Mouse (Mus musculus): ENCODE measurements around the gene Gm49425. TPM values are rescaled to one million over a fixed set of nuclear protein-coding genes. Genes with fewer than 3 reads are reported as not detected.
A peak's percentile ranks its signal among the peaks of the same experiment; 100 is the strongest.
"Not testable (repeated sequence)": the region's sequence is repeated elsewhere in the genome, so short reads cannot be mapped to it uniquely, and the experiment has no call there.

Gm49425 gene
- not detected in 2 replicates for polyA plus RNA-seq (2016; fragmentation: Nextera tagmentation; extraction: Ambion mirVana)

DNA sequence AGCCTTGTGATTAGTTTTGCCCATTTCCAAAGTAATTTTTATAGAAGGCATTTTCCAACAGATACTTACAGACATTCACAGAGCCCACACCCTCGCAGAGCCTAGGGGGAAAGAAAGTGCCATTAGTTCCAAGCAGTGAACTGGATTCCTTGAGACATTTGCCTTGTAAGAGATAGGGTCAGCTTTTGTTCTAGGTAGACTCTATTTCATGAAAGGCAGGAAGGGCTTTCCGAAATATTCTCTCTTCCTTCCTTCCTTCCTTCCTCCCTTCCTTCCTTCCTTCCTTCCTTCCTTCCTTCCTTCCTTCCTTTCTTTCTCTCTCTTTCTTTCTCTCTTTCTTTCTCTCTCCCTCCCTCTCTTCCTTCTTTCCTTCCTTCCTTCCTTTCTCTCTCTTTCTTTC lies at the start of gene Gm49425:
Gene Gm49425 (minus strand): TSS at position 101 of the 400 bp plus-strand sequence.
- H3K36me3 ChIP-seq; H3K9me3 ChIP-seq (replicated peaks); H3K4me1 ChIP-seq; H3K4me3 ChIP-seq; H3K27ac ChIP-seq; DNase-seq (ENCODE audit: low spot score); H3K27me3 ChIP-seq (ENCODE audit: low read depth, poor library complexity, severe bottlenecking): not testable (repeated sequence)
- WGBS, result 74% methylated on average over 2 of the region's 2 CpGs

DNA sequence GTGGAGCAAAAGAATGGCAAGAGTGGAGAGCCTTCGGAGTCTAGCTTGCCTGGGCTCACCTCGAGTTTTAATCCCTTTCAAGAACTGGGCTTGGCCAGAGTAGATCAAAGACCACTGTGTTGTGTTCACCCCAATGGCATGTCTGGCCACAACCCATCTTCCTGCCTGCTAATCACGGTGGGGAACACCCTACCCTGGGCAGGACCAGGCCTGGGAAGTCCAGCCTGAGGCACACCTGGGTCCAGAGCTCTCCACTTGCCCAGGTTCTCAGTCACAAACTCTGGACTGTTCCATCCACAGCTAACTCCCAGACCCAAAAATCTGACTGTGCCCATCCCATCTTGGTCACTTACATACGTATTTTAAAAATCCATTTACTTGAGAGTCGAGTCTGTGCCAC lies 45.8 kb upstream of the Gm49425 start, which contains the start of gene Krt90:
Gene Krt90 (minus strand): TSS at position 101 of the 400 bp plus-strand sequence.
- Histone ChIP-seq H3K36me3 (no peaks in the 10 kb centered on the region), H3K27ac (no peak within 1 kb of the TSS), H3K9me3 (replicated peaks) (no peaks in the 10 kb centered on the region), H3K4me1 (peaks cover 24% of the 10 kb centered on the region), H3K4me3 (no peak within 1 kb of the TSS), H3K27me3 (ENCODE audit: low read depth, poor library complexity, severe bottlenecking) (no peaks in the 10 kb centered on the region)
- DNase-seq (ENCODE audit: low spot score), result no peak
- 72% methylated on average over 5 of the region's 5 CpGs for whole genome bisulfite sequencing

DNA sequence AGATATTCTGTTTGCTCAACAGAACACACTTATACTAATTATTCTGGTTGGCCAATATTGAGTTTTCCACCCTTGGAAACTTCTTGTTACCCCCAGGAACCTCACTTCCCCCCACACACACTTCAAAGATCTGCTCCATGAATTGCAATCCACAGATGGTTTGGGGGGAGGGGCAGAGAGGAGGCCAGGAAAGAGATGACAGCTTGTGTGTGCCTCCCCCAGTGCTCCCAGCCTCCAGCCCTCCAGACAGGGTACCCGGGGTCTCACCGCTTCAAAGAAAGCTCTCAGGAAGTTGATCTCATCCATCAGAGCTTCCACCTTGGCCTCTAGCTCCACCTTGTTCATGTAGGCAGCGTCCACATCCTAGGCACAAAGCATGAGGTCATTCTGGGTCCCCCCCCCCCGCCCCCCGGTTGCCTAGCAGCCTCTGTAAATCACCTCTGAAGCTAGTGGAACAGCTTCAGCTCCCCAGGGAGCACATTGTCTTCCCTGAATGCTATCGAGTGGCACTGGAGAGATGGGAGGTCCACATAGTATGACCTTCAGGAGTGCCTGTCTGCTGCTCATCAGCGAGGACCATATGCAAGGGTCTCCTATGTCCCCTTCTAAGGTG lies 41.1 kb upstream of the Gm49425 start:
- Histone ChIP-seq H3K36me3 (no peaks in the 10 kb centered on the region), H3K4me3 (no peak overlapping the region), H3K9me3 (replicated peaks) (no peaks in the 10 kb centered on the region), H3K4me1 (peaks cover 16% of the 10 kb centered on the region), H3K27ac (0 out of 2 replicates have a peak overlapping the region, but pooled peaks have one; percentile 8), H3K27me3 (ENCODE audit: low read depth, poor library complexity, severe bottlenecking) (peaks cover 11% of the 10 kb centered on the region)
- no peak for DNase-seq (ENCODE audit: low spot score)
- 4% methylated on average over 7 of the region's 7 CpGs for WGBS

DNA sequence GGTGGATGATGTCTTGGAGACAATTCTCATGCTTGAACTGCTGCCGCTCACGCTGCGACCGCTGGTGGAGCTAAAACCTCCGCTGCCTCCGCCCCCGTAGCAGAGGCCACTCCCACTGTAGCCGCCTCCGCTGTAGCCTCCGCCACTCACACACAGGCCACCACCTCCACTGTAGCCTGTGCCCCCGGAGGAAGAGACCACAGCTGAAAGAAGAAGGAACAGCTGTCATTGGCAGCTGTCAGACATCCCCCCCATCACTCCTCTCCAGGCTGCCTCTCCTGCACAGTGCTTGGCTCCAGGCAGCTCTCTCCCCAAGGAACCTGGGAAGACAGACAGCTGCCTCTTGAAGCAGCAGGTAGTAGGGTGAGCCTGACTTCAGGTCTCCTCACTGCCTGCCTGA lies 36.1 kb upstream of the Gm49425 start:
- Histone ChIP-seq H3K27ac (no peak overlapping the region), H3K9me3 (replicated peaks) (no peaks in the 10 kb centered on the region), H3K36me3 (no peaks in the 10 kb centered on the region), H3K4me1 (peaks cover 16% of the 10 kb centered on the region), H3K27me3 (ENCODE audit: low read depth, poor library complexity, severe bottlenecking) (peaks cover 39% of the 10 kb centered on the region), H3K4me3 (0 out of 2 replicates have a peak overlapping the region, but pooled peaks have one; percentile 18)
- DNase-seq (ENCODE audit: low spot score), result peak; percentile 57
- 1% methylated on average over 11 of the region's 11 CpGs for WGBS

DNA sequence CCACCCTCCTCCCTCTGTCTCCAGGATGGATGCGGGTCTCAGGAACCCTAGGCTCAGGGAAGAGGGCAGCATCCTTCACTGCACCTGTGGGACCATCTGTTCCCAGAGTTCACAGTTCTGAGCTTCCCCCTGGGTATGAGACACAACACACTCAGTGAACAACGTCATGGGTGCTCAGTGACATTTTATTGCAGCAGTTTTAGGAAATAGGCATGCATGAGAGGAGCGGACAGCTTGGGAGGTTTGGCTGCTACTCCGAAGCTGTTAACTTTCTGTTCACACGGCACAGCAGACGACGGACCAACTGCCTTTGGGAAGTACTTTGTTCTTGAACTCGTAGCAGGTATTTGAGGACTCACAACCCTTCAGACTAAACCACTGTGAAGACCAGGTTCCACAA lies 35.1 kb upstream of the Gm49425 start:
- Histone ChIP-seq H3K9me3 (replicated peaks) (no peaks in the 10 kb centered on the region), H3K4me3 (no peak overlapping the region), H3K27ac (no peak overlapping the region), H3K4me1 (peaks cover 10% of the 10 kb centered on the region), H3K36me3 (no peaks in the 10 kb centered on the region), H3K27me3 (ENCODE audit: low read depth, poor library complexity, severe bottlenecking) (peaks cover 39% of the 10 kb centered on the region)
- 81% methylated on average over 8 of the region's 8 CpGs for WGBS
- DNase-seq (ENCODE audit: low spot score), result no peak

DNA sequence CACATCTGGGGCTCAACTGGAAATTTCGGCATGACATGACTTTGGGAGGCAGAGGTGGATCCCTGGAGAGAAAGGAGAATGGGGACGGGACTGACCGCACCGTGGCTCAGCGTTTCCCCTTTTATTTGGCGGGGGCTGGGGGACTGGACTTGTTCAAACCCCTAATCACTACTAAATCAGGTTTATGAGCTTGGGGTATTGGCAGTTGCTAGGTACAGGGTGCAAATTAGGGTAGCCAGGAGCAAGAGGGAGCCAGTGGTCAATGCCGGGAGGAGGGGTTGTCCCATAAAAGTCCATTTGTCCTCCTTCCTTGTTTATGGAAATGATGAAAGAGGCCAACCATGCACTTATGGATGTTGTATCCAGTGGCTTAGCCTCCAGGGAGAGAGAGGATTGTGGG lies 33.5 kb upstream of the Gm49425 start, which contains the start of gene Krt82:
Gene Krt82 (minus strand): TSS at position 101 of the 400 bp plus-strand sequence.
- no peak within 1 kb of the TSS for H3K27ac ChIP-seq
- peaks cover 10% of the 10 kb centered on the region for H3K4me1 ChIP-seq
- no peak for DNase-seq (ENCODE audit: low spot score)
- no peaks in the 10 kb centered on the region for H3K36me3 ChIP-seq
- peaks cover 39% of the 10 kb centered on the region for H3K27me3 ChIP-seq (ENCODE audit: low read depth, poor library complexity, severe bottlenecking)
- 69% methylated on average over 7 of the region's 7 CpGs for WGBS
- H3K4me3 ChIP-seq, result no peak within 1 kb of the TSS
- H3K9me3 ChIP-seq (replicated peaks), result no peaks in the 10 kb centered on the region

DNA sequence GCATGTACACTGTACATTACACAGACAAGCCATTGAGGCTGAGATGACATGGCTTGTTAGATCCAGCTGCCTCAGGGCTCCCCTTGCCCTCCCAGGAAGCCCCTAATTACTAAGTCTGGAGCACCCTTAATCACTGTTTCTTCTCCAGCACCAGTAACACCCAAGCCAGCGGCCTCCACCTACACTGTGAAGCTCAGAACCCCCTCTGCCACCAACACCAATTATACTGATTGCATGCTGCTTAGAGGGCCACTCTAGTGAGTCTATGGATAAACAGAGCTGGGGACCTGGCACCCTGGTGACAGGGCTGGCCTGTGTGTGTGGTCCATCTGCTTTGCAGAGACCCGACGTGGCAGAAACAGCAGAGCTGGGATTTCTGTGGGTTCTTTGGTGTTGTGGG lies 27.4 kb upstream of the Gm49425 start:
- H3K36me3 ChIP-seq, result no peaks in the 10 kb centered on the region
- H3K4me1 ChIP-seq, result peaks cover 13% of the 10 kb centered on the region
- H3K4me3 ChIP-seq, result no peak overlapping the region
- no peaks in the 10 kb centered on the region for H3K27me3 ChIP-seq (ENCODE audit: low read depth, poor library complexity, severe bottlenecking)
- WGBS, result 44% methylated on average over 3 of the region's 3 CpGs
- H3K9me3 ChIP-seq (replicated peaks), result no peaks in the 10 kb centered on the region
- H3K27ac ChIP-seq, result 0 out of 2 replicates have a peak overlapping the region, but pooled peaks have one; percentile 40
- DNase-seq (ENCODE audit: low spot score), result no peak

DNA sequence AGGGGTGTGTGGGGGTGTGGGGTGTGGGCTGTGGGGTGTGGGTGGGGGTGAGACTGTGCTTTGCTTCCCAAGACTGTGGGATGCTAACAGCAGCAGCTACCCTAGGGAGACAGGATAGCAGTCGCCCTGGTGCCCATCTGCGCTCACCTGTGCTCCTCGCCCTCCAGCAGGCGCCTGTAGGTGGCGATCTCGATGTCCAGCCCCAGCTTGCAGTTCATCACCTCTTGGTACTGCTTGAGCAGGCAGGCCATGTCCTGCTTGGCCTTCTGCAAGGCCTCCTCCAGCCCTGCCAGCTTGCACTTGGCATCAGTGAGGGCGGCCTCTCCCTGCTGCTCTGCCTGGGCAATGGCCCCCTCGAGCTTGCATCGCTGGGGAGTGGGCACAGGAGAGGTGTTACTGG lies 25.5 kb upstream of the Gm49425 start:
- Histone ChIP-seq H3K4me1 (peaks cover 20% of the 10 kb centered on the region), H3K36me3 (no peaks in the 10 kb centered on the region), H3K4me3 (no peak overlapping the region), H3K27ac (no peak overlapping the region), H3K9me3 (replicated peaks) (no peaks in the 10 kb centered on the region), H3K27me3 (ENCODE audit: low read depth, poor library complexity, severe bottlenecking) (no peaks in the 10 kb centered on the region)
- 68% methylated on average over 9 of the region's 9 CpGs for WGBS
- no peak for DNase-seq (ENCODE audit: low spot score)

DNA sequence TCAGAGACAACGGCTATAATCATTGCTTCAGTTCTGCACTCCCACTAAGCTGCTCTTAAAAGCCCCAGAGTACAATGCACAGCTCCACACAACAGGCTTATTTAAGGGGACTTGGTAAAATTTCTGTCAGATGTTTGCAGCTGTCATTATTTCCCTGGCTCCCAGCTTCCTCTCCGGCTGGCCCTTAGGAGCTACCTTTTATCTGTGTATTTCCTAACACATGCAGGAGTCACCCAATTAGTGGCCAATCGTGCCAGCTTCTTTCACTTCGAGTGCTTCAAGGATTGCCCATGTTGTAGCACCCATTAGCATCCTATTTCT lies 21.5 kb upstream of the Gm49425 start:
- no peak overlapping the region for H3K27ac ChIP-seq

DNA sequence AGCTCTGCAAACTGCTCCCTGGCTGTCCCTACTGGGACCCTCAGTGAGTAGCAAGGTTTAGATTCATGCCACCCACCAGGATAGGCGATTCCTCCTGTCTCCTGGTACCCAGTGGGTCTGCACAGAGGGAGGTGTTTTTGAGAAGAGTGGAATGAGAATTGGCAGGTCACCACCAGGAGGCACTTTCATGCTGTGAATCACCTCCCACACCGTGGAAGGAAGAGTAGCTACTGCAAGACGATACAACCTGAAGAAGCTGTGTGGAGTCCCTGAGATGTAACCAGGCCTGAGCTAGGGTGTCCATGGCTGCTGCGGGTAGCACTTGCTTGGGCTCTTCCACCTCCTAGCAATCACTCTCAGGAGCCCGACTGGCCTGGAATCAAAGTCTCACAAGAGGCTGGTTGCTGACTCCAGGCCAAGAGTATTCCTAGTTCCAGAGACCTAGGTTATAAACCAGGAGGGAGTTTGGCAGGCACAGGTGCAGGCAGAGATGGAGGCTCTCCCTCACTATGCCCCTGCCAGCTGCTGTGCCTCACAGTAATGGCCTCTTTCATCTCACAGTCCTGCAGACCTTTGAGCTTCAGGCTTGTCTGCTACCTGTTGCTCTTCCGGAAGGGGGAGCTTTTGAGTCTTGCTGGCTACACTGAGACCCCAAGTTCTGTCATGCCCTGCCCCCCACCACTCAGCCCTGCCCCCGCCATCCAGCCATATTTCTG lies 21.0 kb upstream of the Gm49425 start:
- no peak for DNase-seq (ENCODE audit: low spot score)
- WGBS, result 38% methylated on average over 7 of the region's 7 CpGs

More for the DNA sequence above, 21.5 kb upstream of the Gm49425 start:
- DNase-seq (ENCODE audit: low spot score), result no peak
- Histone ChIP-seq H3K36me3 (no peaks in the 10 kb centered on the region), H3K4me1 (peaks cover 23% of the 10 kb centered on the region), H3K4me3 (no peak overlapping the region), H3K9me3 (replicated peaks) (no peaks in the 10 kb centered on the region), H3K27me3 (ENCODE audit: low read depth, poor library complexity, severe bottlenecking) (no peaks in the 10 kb centered on the region)
- WGBS, result 64% methylated on average over 4 of the region's 4 CpGs

DNA sequence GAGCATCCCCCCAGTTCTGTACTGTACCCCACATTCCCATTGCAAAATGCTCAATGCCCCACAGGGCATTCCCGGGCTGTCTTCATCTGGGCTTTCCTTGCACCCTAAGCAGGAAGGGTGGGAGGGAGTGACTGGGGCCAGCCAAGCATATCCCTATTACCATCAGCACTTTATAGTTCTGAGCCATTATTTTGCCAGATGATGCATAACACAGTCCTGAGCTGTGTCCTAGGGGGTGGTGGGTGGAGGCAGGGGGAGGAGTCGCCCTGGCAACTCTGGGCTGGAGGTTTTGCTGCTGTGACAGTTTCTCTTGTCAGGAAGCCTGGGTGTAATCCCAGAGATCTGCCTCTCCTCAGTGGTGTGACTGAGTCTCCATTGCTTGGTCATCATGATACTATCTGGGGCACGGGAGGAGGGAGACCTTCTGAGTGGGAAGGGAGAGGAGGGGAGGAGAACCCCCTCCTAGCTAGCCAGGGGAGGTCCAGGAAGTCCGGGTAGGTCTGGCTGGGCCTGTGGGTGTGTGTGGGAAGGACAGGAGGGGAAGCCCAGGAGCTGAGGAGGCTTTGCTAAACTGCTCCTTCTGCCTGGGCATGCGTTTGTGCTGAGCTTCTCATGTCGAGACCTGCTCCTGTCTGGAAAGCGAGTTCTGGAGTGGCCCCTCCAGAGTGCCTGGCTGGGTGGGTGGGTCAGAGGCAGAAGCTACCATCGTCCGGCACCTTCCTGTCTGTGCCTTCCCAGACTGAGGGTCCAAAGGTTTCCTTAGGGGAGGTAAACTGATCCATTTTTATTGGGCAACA lies 19.2 kb upstream of the Gm49425 start:
- Histone ChIP-seq H3K36me3 (no peaks in the 10 kb centered on the region), H3K4me1 (peaks cover 13% of the 10 kb centered on the region), H3K9me3 (replicated peaks) (no peaks in the 10 kb centered on the region), H3K27ac (no peak overlapping the region), H3K4me3 (no peak overlapping the region), H3K27me3 (ENCODE audit: low read depth, poor library complexity, severe bottlenecking) (no peaks in the 10 kb centered on the region)
- 69% methylated on average over 9 of the region's 9 CpGs for WGBS
- DNase-seq (ENCODE audit: low spot score), result no peak

More for the DNA sequence above, 21.0 kb upstream of the Gm49425 start:
- H3K27me3 ChIP-seq (ENCODE audit: low read depth, poor library complexity, severe bottlenecking), result no peaks in the 10 kb centered on the region
- H3K4me1 ChIP-seq, result peaks cover 23% of the 10 kb centered on the region
- H3K4me3 ChIP-seq, result no peak overlapping the region
- no peaks in the 10 kb centered on the region for H3K9me3 ChIP-seq (replicated peaks)
- H3K27ac ChIP-seq, result no peak overlapping the region
- H3K36me3 ChIP-seq, result no peaks in the 10 kb centered on the region

DNA sequence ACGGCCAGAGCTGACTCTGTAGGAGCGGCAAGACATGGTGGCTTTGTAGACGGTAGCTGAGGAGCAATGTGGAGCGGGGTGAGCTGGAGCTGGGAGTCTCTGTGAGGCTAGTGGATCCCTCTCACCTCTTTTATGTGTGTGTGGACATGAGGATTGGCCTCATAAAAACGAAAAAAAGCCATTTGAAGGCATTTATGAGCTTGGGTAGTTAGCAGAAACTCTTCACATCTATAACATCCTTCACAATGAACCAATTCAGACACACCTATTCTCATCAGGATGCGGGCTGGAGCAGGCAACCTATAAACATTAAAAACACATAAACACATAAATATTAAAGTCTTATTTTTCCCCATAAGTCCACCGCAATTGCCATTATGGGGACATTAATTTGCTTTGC lies 15.7 kb upstream of the Gm49425 start, which contains the start of gene Krt84:
Gene Krt84 (minus strand): TSS at position 101 of the 400 bp plus-strand sequence.
- H3K4me1 ChIP-seq, result 0 out of 2 replicates have a peak, but pooled peaks cover 3% of the 10 kb centered on the region
- peaks cover 3% of the 10 kb centered on the region; the same call in 1 of the 2 replicates for H3K27me3 ChIP-seq (ENCODE audit: low read depth, poor library complexity, severe bottlenecking)
- H3K27ac ChIP-seq, result no peak within 1 kb of the TSS
- no peaks in the 10 kb centered on the region for H3K36me3 ChIP-seq
- 79% methylated on average over 7 of the region's 7 CpGs for WGBS
- no peak for DNase-seq (ENCODE audit: low spot score)
- no peak within 1 kb of the TSS for H3K4me3 ChIP-seq
- H3K9me3 ChIP-seq (replicated peaks), result no peaks in the 10 kb centered on the region

Data from limb, embryonic 10.5 days (tissue).